Mouse (Mus musculus) heart, embryonic 14.5 days (tissue): ENCODE measurements around the gene Ldlrap1. TPM values are rescaled to one million over a fixed set of nuclear protein-coding genes. Genes with fewer than 3 reads are reported as not detected.

ENCODE experiments used
- polyA plus RNA-seq: library from polyadenylated mRNA; unstranded; fragments of >200 nt; fragmentation: Nextera tagmentation; extraction: Ambion mirVana; gene quantifications from 2 replicates; pipeline ENCODE4 v1.2.1, GENCODE M21; 2014

Ldlrap1 gene
- polyA plus RNA-seq, 1 experiment from 2014 or later, result 12.3 TPM

Other genes with a start within 250 kb of the Ldlrap1 start
- 170 and 175 TPM in 2 replicates for gene Mtfr1l, start 232.6 kb downstream of the Ldlrap1 start, polyA plus RNA-seq
- gene Selenon, start 215.9 kb downstream of the Ldlrap1 start, polyA plus RNA-seq, result 41.5 and 43.6 TPM in 2 replicates
- 7.8 TPM in 2 replicates for gene Man1c1, start 63.7 kb downstream of the Ldlrap1 start, polyA plus RNA-seq
- gene Maco1, start 85.3 kb upstream of the Ldlrap1 start, polyA plus RNA-seq, result 24.2 and 25.5 TPM in 2 replicates
- 3.6 and 5.5 TPM in 2 replicates for gene Rhd, start 96.5 kb upstream of the Ldlrap1 start, polyA plus RNA-seq
- gene Tmem50a, start 147.0 kb upstream of the Ldlrap1 start, polyA plus RNA-seq, result 148 and 167 TPM in 2 replicates
- gene Rsrp1, start 155.6 kb upstream of the Ldlrap1 start, polyA plus RNA-seq, result 341 TPM in 2 replicates
- 52.2 and 54.9 TPM in 2 replicates for gene Syf2, start 162.9 kb upstream of the Ldlrap1 start, polyA plus RNA-seq